Mouse (Mus musculus): ENCODE measurements around the gene Set.

Gene Set

DNA sequence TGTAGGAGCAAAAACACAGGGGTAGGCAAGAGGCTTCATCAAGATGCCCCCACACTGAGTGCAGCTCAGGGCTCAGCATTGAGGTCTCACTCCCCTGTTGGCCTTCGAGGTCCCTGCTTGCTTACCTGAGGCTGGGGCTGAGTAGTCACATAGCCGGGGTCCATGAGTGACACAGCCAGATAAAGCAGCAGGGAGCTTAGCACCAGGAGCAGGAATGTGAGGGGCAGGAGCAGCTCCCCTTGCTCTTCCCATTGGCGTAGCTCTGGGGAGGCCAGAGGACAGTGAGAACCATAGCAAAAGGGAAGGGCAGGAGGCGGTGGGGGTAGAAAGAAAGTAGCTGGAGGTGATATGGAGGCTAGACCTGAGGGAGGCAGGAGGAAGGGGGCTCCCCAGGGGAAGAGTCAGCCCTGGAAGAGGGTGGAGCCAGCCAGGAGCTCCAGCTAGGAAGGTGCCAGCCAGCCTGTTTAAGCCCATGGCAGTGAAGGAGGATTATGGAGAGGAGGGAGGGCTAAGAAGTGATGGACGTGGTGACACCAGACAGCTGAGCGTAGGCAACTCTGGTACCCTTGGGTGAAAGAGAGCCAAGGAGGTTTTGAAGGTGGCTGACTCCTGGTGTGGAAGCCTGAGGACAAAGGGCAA lies 35.2 kb downstream of the Set start:
- DNase-seq, result no peak

DNA sequence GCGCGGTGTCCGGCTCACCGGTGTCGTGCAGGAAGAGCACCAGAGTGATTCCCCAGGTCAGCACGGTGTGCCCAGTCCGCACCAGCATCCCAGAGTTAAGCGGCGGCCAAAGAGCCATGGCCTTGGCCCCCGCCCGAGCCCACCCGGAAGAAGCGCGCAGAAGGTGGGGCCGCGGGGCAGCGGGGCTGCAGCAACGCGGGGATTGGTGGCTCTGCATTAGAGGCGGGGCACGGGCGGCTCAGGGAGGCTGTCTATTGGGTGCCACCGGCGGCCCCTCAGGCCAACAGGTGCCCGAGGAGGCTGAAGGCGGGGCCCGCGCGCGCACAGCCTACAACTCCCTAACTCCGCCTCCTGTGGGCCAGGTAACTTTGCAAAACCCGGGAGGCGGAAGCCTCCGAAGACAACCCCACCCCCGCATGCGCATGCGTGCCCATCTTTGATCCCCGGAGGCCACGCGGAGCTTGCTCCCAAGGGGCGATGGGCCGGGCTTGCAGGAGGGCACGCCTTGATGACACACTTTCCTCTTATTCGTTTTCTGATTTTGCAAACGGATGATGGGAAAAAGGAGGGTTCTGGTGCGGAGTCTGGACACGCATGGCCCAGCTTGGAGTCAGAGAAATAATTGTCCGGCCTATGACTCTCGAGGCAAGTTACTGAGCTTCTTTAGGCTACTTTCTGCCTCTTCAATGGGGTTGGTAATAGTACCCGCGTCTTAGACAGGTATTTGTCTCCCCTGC lies 36.5 kb downstream of the Set start, which contains the start of gene Zdhhc12:
Gene Zdhhc12, minus strand, starts transcription at position 178 of the 737 bp plus-strand sequence.
- peak; percentile 94 to 97 for DNase-seq

DNA sequence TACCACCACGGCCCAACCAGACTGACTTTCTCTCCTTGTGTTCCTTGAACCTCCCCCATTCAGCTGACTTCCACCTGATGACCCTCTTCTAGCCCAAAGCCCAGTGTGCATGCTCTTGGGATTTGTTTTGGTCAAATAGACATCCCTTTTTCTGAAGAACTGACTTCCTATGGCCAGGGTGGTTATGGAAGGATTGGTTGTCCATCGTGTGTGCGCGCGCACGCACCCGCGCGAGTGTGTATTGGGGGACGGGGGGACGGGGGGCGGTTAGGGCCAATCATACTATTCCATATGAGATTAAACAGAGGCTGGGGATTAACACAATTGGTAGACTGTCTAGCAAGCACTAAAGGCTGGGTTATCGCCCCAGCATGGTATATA lies 37.0 kb downstream of the Set start:
- DNase-seq, result peak; percentile 29 to 38

DNA sequence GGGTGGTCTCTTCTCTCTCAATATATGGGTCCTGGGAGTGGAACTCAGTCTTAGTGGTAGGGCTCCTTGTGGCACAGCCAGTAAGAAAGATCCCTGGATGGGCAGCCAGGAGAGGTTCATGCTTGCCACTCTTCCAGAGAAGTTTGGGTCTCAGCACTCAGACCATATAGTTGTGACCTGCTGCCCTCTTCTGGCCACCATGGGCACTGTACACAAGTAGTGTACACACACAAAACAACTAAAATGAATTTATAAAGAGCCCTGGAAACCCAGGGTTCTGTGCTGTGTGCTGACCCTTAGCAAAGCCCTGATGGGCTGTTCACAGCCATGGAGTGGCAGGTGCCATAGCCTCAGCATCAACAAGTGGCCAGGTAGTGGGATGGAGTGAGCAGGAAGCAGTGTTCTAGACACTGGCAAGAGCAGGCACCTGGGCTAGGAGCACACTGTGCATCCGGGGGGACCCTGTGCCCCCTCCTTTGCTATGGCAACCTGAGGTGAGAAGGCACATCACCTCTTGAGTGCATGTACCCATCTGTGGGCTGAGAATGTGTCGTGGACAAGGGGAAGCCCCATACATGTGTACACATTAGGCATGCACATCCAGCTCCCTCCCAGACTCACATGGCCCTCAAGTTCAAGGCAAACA lies 38.8 kb downstream of the Set start:
- peak; percentile 81 to 83 for DNase-seq

DNA sequence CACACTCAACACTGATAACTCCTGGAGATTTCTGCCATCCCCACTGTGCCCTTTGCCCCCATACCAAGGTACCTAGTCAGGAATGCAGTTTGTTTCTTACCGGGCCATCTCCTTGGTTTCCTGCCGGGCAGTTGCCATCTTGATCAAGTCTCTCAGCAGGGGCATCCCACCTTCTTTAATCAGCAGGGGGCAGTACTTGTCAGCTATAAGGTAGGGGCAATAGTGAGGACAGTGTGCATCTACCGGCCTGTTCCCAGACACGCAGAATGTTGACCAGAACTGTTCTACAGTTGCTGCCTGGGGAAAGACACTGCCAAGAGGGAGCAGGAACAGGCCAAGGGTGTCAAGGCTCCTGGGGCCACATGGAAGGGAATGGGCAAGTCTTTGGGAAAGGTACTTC lies 43.0 kb downstream of the Set start:
- no peak for DNase-seq

DNA sequence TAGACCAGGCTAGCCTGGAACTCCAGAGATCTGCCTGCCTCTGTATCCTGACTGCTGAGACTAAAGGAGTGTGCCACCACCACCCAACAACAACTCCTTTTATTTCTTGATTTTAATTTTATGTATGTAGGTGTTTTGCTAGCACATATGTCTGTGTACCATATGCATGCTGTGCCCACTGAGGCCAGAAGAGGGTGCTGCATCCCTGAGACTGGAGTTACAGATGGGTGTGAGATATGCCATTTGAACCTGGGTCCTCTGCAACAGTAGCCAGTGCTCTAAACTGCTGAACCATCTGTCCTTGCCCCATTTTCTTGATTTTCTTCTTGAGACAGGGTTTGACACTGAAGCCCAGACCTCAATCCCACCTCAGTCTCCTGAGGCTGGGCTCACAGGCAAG lies 49.2 kb downstream of the Set start:
- peak; percentile 76 to 79 for DNase-seq

DNA sequence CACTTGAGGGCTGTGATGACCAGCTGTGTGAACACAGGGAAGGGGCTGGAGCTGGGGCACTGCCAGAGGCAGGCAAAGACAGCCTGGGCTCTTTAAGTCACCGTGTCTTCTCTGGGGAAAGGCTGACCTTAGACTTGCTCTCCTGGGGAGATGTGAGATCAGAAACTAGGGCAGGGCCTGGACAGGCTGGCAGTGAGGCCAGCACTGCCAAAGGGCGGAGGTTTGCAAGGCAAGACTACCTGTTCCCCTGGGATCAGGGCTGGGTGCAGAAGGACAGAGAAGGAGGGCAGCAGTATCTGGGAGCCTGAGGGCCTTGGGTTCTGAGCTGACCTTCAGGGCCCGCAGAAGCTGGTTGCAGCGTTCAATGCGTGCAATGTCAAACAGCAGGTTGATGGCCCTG lies 50.5 kb downstream of the Set start:
- no peak for DNase-seq

DNA sequence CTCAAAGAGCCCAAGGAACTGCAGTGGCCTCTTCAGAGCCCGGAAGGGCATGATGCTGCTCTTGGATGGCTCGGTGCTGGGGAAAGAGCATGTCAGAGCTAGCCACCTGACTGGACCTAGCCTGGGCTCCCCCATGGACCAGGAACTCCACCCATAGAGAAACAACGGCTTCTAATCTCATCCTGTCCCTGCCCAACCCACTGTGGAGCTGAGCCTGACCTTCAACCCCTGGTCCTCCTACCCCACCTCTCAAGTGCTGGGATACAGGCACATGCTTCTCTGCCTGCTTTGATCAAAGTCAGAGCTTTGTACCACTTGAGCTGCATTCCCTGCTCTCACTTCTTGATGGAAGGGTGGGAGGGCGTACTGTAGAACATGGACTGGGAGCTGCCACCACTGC lies 51.1 kb downstream of the Set start:
- DNase-seq, result no peak

DNA sequence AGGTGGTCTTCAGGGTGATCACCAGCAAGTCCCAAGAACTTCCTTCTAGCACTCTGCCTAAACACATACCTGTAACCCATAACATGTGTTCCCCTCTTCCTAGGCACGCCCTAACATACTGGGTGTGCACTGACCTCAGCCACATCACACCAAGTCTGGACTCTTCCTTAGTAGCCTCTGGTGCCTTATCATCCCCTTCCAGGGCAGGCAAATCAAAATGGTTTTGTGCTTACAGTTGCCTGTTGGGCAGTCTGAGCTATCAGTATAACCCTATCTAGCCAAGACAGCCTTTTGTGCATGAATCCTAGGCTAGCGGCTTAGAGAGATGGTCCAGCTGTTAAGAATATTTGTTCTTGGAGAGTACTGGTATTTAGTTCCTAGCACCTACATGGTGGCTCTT lies 54.3 kb downstream of the Set start:
- DNase-seq, result no peak

DNA sequence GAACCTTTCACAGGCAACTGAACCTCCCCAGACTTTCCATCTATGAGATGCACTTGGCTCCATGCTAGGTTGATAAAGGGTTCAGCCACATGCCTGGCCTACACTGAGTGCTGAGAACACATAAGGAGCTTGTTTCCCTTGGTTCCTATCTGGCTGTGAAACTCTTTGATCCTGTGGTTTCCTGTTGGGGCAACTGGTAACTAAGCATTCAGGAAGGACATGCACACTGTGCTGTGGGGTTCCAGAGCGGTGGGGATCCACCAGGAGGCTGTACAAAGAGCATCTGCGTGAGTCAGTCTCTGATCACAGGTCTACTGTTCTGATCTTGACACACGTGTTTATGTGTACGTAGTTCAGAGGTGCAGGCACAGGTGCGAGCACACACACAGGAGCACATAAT lies 55.4 kb downstream of the Set start:
- DNase-seq, result no peak

DNA sequence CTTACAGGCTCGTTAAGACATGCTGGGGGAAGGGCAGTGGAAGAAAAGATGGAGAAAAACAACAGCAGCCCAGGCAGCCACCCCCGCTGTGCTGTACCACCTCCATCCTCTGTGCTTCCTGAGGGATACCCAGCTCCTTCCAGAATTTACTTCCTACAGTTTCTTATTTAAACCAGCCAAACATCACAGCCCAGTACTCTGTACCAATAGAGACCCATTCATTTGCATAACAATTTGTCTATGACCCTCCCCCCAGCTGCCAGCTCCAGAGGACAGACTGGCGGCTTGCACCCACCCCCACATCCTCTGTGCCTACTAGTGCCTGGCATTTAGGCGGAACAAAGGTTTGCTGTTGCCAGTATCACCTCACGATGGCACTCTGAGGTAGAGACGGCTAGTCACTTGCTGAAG lies 62.5 kb downstream of the Set start:
- peak in 1 of 2 experiments; percentile 35 for DNase-seq

DNA sequence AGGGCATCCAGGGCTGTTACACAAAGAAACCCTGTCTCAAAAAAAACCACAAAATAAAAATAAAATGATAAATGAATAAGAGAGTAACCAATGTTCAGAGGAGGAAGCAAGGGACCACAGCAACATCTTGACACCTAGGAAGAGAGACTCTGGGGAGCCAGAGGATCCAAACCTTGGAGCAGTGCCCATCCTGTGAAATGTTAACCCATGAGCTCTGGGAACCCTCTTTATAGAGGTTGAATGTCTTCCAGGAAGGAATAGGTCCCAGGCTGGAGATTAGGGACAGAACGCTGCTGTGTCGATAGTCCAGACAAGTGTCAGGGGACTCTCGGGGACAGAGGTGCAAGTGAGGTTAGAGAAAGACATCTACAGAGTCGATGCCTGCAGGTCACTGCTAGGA lies 63.1 kb downstream of the Set start:
- no peak for DNase-seq

Measured in kidney, postnatal 4 days (tissue).